Mouse (Mus musculus) thymus, postnatal 10 days (tissue): ENCODE measurements around the gene Farp1.

Experiments used
- DNase-seq, 2 experiments: peaks; one replicate each; pipeline ENCODE4 v3.0.0; 2021; ENCODE audit warnings: low spot score in 2 of 2

Gene Farp1

GRCm38 (mm10) chr14:121057750-121058149 is 22.8 kb downstream of the Farp1 start:
- no peak for DNase-seq

- no peak for DNase-seq
Measured at GRCm38 (mm10) chr14:121058481-121058880, 23.5 kb downstream of the Farp1 start.

- DNase-seq: no peak
Measured at GRCm38 (mm10) chr14:121059266-121059665, 24.3 kb downstream of the Farp1 start.

GRCm38 (mm10) chr14:121060484-121060883 is 25.5 kb downstream of the Farp1 start:
- no peak for DNase-seq

GRCm38 (mm10) chr14:121061686-121062085 is 26.7 kb downstream of the Farp1 start:
- no peak for DNase-seq

- DNase-seq: no peak
Measured at GRCm38 (mm10) chr14:121062238-121063082, 27.5 kb downstream of the Farp1 start.

- DNase-seq: no peak
Measured at GRCm38 (mm10) chr14:121064726-121065125, 29.7 kb downstream of the Farp1 start.

GRCm38 (mm10) chr14:121073093-121073866 is 38.3 kb downstream of the Farp1 start:
- DNase-seq: no peak

GRCm38 (mm10) chr14:121074197-121074734 is 39.3 kb downstream of the Farp1 start:
- DNase-seq: no peak

- no peak for DNase-seq
Measured at GRCm38 (mm10) chr14:121080739-121081138, 45.7 kb downstream of the Farp1 start.

- no peak for DNase-seq
Measured at GRCm38 (mm10) chr14:121082341-121082740, 47.3 kb downstream of the Farp1 start.

GRCm38 (mm10) chr14:121082793-121083192 is 47.8 kb downstream of the Farp1 start:
- DNase-seq: no peak

- no peak for DNase-seq
Measured at GRCm38 (mm10) chr14:121083352-121083751, 48.4 kb downstream of the Farp1 start.

GRCm38 (mm10) chr14:121092517-121092916 is 57.5 kb downstream of the Farp1 start:
- no peak for DNase-seq

- no peak for DNase-seq
Measured at GRCm38 (mm10) chr14:121093860-121094259, 58.9 kb downstream of the Farp1 start.

- DNase-seq: no peak
Measured at GRCm38 (mm10) chr14:121097640-121098435, 62.8 kb downstream of the Farp1 start.

GRCm38 (mm10) chr14:121099120-121099519 is 64.1 kb downstream of the Farp1 start:
- no peak for DNase-seq

- DNase-seq: no peak
Measured at GRCm38 (mm10) chr14:121099876-121100275, 64.9 kb downstream of the Farp1 start.

GRCm38 (mm10) chr14:121100829-121101228 is 65.8 kb downstream of the Farp1 start:
- no peak for DNase-seq

GRCm38 (mm10) chr14:121101531-121101930 is 66.5 kb downstream of the Farp1 start:
- no peak for DNase-seq

- no peak for DNase-seq
Measured at GRCm38 (mm10) chr14:121102599-121102998, 67.6 kb downstream of the Farp1 start.

- no peak for DNase-seq
Measured at GRCm38 (mm10) chr14:121103459-121103858, 68.5 kb downstream of the Farp1 start.
